Mouse (Mus musculus) bone marrow macrophage, adult 2 months (primary cell): ENCODE measurements around the gene Mfsd11.

Source experiments
- CTCF ChIP-seq: IDR thresholded peaks from 2 replicates; pipeline ENCODE4 v1.5.1; 2012; ENCODE audit warnings: low read depth, mild to moderate bottlenecking, low read length, moderate library complexity
- POLR2A ChIP-seq: IDR thresholded peaks from 2 replicates; pipeline ENCODE4 v1.6.1; 2012; ENCODE audit warnings: mild to moderate bottlenecking, low read depth, low read length, borderline replicate concordance

DNA sequence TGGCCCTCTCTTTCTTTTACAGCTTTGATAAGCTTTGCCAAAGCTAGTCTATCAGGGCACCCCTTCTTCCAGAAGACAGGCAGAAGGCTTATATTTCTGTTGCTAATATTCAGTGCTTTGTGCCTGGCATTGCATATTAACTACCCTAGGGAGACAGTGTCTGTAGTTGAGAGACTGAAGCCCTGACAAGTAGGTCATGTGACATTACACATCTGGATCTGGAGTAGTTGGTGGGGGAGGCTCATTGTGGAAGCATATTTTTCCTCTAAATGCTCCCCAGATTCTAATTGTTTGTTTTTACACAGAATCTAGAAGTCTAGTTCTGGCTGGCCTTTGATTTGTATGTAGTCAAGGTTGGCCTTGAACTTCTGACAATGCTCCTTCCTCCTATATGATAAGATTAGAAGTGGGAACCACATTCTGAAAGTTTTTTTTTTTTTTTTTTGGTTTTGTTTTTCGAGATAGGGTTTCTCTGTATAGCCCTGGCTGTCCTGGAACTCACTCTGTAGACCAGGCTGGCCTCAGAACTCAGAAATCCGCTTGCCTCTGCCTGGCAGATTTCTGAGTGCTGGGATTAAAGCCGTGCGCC, 5.6 kb upstream of the Mfsd11 start:
- no peak for TF ChIP-seq CTCF
- TF ChIP-seq POLR2A = no peak
